Mouse (Mus musculus): ENCODE measurements around the gene Usb1.

DNA sequence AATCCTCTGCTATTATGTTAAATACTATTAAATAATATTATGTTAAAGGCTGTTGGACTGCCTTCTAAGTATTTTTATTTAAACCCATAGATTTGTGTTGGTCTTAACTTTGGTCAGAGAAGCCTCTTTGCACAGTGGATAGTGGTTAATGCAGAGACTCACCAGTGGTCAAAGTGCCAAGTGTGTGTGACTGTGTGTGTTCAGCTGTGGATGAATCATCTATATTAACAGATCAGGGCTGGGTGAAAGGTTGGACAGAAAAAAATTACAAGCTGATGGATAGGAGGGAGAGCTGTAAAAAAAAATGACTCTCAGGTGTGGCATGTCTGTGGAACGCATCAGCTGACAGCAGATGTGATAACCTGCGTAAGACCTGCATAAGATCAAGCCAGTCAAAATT, 31.8 kb downstream of the Usb1 start:
- TF ChIP-seq CTCF (IDR thresholded peaks at IDR 0.05; ENCODE audit: low read depth, low read length), result no peak
- no peak for TF ChIP-seq POLR2A (IDR thresholded peaks at IDR 0.05; ENCODE audit: extremely low read depth, insufficient read depth, low read length)
